Mouse (Mus musculus) cerebellum, adult (tissue): ENCODE results near the gene Ccdc88a.
"Not testable (repeated sequence)": the region's sequence is repeated elsewhere in the genome, so short reads cannot be mapped to it uniquely, and the experiment has no call there.

ENCODE experiments used
- ATAC-seq: cut with Nextera tagmentation; 2 replicates; pipeline ENCODE4 v1.9.2; 2017; ENCODE audit warnings: mild to moderate bottlenecking, moderate library complexity, mixed read lengths; ENCODE audit not compliant: insufficient number of reproducible peaks, low FRiP score, low TSS enrichment

The Ccdc88a gene

DNA sequence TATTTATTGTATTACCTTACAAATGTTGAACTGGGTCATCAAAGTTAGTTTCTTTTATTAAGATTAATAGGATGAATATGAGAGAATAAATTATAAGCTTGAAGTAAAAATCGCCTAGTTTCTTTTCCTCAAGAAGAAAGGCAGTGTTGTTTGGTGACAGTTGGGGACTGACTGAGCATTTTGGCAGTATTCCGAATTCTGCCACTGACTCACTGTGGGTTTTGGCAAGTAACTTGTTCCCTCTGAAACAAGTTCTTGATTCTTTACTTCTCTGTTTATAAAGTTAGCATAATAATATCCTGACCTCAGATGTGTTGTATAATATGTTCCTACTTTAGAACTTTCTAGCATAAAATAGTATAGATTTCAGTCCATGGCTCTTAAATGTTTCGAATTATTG lies 55.3 kb downstream of the Ccdc88a start:
- ATAC-seq = no peak

DNA sequence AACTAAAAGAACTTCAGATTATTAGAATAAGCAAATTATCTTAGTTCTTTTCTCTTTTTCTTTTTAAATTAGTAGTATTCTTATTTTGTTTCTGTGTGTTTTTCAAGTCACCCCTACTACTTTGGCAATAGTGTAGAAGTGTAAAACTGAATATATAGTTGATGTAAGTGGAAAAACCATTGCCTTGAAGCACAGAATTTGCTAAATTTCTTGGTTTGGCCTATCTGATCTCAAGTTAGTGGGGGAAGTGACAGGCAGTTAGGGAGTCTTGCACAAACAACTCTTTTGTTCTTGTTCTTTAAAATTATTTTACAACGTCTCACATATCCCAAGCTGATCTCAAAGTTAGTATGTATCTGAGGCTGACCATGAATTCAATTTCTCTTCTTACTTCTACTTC lies 57.6 kb downstream of the Ccdc88a start:
- ATAC-seq = no peak

DNA sequence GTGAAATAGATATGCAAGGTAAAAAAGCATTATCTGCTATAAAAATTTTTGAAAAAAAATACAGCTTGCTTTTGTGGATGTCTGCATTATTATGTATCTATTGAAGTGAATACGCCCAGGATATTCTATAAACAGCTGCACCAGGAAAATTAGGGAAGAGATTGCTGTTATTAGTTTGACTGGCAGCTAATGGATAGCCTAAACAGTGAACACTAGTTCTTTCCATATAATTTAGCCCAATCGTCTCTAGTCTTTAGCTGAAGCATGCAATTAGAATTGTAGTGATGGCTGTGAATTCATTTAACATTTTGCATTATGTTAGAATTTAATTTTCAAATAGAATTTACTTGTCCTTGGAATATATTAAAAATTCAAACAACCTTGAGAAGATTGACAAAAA lies 75.3 kb downstream of the Ccdc88a start:
- no peak for ATAC-seq

DNA sequence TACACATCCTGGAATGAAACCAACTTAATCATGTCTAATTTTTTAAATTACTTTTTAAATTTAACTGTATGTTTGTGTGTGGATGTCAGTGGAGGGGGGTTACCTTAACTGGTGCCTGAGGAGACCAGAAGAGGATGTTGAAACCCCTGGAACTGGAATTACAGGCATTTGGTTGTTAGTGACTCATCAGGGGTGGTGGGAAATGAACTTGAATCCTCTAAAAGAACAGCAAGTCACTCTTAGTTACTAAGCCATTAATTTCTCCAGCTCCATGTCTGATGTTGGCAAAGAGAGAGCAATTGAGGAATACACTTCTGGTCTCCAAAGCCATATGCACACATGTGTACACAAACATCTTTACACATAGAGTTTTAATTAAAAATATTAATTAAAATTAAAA lies 101.2 kb downstream of the Ccdc88a start:
- no peak for ATAC-seq

DNA sequence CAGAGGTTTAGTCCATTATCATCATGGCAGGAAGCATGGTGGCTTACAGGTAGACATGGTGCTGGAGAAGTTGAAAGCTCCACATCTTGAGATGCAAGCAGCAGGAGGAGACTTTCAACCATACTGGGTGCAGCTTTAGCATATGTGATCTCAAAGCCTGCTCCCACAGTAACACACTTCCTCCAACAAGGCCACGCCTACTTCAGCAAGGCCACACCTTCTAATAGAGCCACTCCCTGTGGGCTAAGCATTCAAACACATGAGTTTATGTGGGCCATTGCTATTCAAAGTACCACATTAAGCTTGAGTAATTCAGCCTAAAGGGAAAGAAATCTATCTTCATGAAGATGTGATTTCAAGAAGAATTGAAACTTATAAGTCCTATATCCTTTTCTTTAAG lies 119.7 kb downstream of the Ccdc88a start:
- ATAC-seq = no peak

DNA sequence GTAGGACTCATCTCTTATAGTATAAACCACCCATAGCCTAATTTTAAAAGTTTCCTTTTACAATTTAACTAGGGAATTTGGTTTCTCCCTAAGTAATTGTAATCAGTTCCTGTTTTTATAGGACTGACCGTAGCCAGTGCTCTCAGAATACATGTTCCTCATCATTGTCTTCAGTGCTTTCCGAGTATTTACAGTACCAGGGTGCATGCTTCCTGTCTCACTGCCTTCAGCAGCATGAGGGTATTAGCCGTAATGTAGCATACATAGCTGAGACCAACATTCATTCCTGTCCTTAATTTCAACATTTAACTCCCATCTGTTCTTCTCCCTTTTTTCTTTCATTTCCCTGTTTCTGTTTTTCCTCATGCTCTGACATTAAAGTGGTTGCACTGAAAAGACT lies 123.5 kb downstream of the Ccdc88a start:
- ATAC-seq = no peak

DNA sequence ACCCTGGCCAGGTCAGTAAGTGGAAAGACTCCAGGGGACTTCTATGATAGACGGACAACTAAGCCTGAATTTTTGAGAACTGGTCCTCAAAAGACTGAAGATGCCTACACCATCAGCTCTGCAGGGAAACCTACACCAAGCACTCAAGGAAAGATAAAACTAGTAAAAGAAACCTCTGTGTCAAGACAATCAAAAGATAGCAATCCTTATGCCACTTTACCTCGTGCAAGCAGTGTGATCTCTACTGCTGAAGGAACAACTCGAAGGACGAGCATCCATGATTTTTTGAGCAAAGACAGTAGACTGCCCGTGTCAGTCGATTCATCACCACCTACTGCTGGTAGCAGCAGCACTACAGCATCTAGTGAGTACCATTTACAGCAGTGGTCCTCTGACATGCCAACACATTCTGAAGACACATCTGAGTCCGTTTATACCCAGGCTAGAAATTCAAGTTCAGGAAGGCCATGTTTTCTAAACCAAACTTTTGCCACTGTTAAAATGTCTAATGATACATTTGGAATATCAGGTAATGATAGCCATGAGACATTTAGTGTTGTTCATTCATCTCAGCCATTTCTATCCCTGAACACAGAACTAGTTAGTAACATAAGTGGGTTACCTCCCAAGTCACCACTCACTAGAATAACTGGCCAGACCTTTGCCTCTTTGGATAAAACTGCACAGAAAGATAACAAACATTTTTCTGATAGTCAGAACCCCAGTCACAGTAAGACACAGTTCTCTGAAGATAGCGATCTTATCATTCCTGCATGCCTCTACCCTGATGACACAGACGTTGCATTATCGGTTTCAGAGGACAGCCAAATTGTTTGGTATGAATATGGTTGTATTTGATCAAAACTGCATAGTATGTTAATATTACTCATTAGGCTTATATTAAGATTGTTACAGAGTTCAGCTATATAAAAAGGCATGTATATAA lies 130.8 kb downstream of the Ccdc88a start:
- ATAC-seq = no peak

DNA sequence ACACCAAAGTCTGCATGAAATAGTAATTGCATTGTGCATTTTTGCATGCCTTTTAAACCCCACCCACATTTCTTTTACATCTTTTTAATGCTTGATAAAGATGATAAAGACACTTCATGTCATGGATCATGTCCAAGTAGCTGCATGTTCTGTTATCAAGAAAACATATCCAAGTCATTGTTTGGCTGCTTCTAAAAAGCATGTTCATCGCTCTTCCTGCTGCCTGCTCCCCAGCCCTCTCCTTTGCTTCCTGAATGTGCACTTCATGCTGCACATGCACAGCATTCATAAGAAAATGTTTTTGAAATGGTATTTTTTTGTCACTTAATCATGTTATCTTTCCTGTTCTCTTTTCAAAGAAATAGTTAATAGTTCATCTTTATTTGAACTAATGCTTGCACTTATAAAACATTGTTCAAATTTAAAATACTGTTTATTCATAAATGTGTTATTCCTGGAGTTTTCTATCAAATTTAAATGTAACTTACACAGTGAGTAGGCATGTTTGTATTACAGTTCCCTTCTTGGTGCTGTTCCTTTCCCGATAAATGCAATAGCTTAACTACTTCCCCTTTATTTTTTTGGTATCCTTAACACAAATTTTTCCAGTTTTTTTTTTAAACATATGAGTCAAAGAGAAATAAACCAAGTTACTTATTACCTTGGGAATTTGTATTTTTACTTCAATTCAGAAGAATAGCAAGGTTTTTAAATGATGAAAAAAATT lies 131.6 kb downstream of the Ccdc88a start:
- no peak for ATAC-seq

DNA sequence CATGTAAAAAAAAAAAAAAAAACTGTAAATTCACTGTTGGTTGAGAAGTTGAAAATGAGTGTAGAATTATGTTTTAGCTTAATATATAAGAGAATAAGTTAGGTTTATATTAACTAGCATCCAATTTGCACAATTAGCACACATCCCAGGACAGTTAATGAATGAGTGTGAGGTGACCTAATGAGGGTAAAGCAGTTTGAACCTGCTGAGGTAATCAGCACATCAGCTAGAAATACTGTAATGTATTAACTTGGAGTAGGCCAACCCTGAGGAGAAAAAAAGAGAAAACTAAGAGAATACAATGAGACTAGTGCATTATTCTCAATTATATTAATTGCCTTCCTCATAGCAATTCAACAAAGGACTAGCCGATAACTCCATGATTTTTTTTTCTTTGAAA lies 136.0 kb downstream of the Ccdc88a start:
- ATAC-seq = no peak

DNA sequence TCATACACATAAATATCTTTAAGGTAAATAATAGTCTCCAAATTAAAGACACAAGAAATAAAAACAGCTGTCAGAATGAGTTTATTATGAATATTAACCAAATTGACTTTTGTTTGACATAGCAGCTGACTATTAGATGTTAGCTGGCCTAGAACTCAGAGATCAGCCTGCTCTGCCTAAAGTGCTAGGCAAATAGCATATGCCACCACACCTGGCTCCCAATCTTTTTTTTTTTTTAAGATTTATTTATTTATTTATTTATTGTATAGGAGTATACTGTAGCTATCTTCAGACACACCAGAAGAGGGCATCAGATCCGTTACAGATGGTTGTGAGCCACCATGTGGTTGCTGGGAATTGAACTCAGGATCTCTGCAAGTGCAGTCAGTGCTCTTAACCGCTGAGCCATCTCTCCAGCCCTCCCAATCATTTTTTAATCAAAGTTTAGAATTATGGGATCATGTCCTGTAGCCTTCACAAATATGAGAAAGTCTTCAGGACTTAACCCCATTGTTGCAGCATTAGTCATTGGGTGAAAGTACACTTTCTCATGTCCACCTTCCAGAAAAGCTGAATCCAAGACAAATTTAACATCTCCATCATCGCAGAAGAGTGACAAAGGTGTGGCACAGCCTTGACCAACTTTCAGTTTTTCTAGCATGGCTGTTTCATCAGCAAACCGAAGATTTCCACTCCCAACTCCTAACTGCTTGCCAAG lies 139.5 kb downstream of the Ccdc88a start:
- ATAC-seq = no peak

DNA sequence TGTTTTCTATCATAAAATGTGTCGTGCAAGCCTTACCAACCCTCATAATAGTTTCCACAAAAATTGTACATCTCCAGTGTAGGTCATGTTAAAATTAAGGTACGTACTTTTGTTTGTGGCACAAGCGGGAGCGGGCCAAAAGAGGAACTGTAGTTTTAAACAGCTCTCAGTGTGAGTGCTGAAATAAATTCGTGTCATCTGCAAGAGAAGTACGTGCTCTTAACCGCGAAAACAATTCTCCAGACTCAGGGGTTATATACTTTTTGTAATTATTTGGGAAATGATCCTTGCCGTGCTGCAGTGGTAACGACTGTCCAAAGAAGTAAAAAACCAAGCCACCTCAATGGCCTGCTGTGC lies 140.8 kb downstream of the Ccdc88a start:
- ATAC-seq = no peak

DNA sequence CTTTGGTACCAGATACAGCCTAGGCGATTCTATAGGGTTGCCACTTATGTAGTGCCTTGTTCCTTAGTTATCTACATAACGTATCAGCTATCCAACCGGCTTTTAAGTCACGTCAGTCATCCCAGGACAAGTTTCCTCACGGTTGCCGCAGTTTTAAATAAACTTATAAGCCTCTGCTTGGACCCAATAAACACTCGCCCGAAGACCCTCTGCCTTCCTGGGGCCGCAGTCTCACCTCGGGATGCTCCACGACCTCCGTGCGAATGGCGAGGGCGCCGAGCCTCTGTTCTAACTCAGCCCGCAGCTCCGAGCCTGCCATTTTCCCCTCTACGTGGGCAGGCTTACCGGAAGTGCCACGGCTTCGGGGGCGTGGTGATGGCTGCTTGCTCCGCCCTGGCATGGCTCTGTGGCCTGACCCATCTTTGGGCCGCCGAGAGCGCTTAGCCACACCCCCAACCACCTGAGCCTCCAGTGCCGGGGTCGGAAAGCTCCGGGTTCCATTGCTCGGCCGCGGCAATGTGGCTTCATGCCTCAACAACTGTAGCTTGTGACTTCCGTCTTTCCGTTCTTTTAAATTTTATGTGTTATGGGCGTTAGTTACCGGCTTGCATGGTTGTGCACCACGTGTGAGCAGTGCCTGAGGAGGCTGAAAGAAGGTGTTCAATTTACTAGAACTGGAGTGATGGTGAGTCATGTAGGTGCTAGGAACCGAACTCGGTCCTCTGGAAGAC lies 141.4 kb downstream of the Ccdc88a start, which contains the start of gene Prorsd1:
TSS of gene Prorsd1 (minus strand) at position 352 of the 731 bp plus-strand sequence.
- peak; percentile 99 for ATAC-seq

DNA sequence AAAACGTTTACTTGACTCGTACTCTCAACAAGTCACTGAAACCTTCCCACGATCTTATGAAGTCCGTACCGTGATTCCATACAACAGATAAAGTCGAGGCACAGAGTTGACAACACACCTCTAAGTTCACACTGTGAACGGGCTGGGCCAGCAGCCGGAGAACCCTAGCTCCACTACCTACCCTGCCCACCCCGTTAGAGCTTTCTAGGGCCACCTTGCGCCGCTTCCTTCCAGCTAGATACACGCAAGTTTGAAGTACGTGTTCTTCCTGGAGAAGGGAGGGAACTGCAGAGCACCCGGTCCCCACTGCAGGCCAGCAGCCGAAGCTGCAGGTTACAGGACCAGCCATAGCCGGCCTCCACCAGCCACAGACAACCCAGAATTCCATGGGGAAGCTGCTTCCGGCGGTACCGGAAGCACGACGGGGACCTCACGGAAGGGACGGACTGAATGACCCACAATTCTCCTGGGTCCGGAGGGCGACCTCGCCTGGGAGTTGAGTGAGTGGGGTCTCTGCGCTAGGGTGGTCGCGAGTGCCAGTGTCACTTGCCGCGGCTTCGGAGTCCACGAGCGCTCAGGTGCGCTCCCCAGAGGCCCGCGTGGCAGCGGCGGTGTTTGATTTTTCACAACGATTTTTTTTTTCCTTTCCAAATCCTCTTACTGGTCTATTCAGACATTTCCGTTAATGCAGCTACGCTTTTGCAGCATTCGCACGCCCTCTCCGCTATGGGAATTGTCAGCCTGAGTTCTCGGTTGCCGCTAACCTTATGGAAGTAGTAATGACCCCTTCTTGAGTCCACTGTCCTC lies 152.7 kb downstream of the Ccdc88a start, which contains the start of gene Mtif2:
TSS of gene Mtif2 (plus strand) at position 421 of the 807 bp plus-strand sequence.
- peak; percentile 100 for ATAC-seq

DNA sequence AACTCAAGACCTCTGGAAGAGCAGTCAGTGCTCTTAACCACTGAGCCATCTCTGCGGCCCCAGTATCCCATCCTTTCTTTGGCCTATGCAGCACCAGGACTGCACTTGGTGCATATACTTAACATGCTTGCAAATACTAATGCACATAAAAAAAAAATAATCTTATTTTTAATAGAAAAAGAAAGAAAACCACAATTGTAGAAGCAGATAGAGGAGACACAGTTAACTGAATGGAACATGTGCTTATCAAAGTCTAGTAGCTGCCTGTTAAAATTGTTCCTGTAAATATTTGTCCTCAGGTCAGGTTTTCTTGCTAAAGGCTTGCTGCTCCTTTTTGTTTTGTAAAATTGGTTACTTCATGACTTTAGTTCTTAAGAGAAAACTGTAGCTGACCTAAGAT lies 164.7 kb downstream of the Ccdc88a start:
- no peak for ATAC-seq

DNA sequence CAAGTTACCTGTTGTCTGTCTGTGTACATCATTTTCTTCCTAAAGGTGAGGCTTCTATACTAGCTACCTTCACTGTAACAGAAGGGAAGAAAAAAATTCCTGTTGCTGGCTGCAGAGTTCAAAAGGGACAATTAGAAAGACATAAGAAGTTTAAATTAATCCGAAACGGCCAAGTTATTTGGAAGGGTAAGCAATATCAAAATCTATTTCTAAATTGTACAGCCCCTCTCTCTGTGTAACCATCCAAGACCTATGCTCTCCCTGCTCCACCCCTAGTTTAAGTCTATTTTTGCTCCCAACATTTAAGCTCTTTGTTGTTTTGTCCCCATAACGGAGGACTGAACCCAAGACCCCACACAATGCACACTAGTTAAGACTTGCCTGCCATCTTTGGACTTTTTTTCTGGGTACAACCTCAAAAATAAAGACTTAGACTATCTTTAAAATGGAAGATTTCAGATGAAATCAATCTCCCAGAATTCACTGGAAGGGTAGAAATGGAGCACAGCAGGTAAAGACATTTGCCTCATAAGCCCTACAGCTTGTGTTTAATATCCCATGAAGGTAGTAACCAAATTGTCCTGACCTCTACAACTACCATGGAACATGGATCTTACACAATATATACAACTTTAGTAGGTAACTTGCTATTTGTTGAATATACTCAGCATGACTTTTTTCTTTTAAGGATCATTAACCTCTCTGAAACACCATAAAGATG lies 170.9 kb downstream of the Ccdc88a start:
- no peak for ATAC-seq

DNA sequence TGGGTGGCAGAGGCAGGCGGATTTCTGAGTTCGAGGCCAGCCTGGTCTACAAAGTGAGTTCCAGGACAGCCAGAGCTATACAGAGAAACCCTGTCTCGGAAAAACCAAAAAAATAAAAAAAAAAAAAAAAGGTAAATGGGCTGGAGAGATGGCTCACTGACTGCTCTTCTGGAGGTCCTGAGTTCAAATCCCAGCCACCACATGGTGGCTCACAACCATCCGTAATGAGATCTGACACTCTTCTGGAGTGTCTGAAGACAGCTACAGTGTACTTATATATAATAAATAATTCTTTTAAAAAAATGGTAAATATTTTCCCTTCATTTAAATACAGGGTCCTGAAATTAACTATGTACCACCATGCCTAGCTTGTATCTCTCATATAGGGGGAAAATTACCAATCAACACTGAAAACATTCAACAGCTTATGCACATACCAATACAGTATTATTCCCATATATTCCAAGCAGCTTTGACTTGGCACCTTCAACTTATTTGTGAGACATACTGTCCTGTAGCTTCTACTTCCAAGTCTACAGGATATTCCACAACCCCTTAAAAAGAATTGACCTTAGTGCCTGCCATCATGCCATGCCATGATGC lies 171.8 kb downstream of the Ccdc88a start:
- ATAC-seq = not testable (repeated sequence)

DNA sequence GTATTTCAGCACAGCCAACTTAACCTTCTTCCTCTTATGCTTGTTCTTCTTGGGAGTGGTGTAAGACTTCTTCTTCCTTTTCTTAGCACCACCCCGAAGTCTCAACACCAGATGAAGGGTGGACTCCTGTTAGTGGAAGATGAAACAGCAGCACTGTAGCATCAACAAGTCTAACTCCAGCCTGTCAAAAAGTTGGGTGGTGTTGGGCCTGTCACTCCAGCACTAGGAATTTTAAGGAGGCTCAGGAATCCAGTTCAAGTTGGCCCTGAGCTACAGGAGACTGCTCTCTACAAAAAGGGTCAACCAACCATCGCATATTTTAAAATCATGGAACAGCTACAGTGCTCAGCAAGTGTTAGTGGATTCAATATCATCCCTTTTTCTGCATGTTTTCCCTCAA lies 172.8 kb downstream of the Ccdc88a start:
- ATAC-seq = not testable (repeated sequence)

DNA sequence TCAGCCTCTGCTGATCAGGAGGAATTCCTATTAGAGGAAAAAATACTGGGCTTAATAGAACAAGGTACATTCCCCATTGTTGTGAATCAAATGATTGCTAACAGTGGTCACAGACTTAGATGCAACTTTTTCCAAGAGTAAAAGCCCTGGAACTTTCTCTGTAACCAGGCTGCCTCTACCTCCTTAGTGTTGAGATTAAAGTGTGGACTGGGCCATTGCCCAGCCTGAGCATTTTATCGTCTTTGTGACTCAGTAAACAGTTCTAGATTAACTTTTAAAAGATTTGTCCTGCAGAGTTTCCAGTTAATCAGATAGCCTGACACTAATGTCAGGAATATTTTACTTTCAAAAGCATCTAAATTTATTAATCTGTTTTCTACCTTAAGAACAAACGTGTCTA lies 173.3 kb downstream of the Ccdc88a start:
- no peak for ATAC-seq
